Mouse (Mus musculus) brain, embryonic 14.5 days (tissue): ENCODE results near the gene Spem2.
"Not testable (repeated sequence)": the region's sequence is repeated elsewhere in the genome, so short reads cannot be mapped to it uniquely, and the experiment has no call there.

Source experiments
- CTCF ChIP-seq: fragments of 200-500 bp; IDR thresholded peaks from 2 replicates; pipeline ENCODE4 v1.5.1; 2012; ENCODE audit warnings: inconsistent platforms, mild to moderate bottlenecking, moderate library complexity, borderline replicate concordance; ENCODE audit not compliant: insufficient read depth, insufficient read length; ENCODE audit errors: extremely low read depth
- POLR2A ChIP-seq: fragments of 200-500 bp; IDR thresholded peaks from 2 replicates; pipeline ENCODE4 v1.6.1; 2012; ENCODE audit warnings: mild to moderate bottlenecking, inconsistent platforms, borderline replicate concordance; ENCODE audit not compliant: poor library complexity, insufficient read depth, insufficient read length, severe bottlenecking; ENCODE audit errors: extremely low read depth

- not testable (repeated sequence) for TF ChIP-seq CTCF, POLR2A
These were observed 45.5 kb upstream of the Spem2 start for GRCm38 (mm10) chr11:69863729-69864128.
